Mouse (Mus musculus): ENCODE data around the gene Igsf9.

DNA sequence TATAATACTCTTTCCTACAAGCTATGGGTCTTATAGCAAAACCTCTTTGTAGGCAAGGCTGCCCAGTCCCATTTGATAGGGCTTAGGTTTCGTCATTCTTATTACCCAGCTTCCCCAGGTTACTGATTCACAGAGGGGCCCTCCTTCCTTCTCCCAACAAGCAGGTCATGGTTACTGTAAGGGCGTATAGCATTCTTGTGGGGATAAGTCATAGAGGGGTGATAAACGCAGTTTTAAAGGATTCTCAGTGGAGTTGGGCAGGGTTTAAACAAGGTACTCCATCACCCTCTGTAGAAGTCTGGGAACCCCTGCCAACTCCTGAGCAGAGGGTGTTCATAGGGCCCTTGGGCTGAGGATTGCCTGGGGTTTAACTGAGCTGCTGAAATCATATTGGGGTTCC lies 19.1 kb upstream of the Igsf9 start:
- TF ChIP-seq GATA1 (IDR thresholded peaks at IDR 0.05; ENCODE audit: borderline replicate concordance, low read length) (no peak), TAL1 (conservative IDR thresholded peaks at IDR 0.05; ENCODE audit: low read depth, low read length) (no peak), CTCF (IDR thresholded peaks at IDR 0.05; ENCODE audit: low read depth, low read length) (no peak), POLR2AphosphoS5 (IDR thresholded peaks at IDR 0.05; ENCODE audit: insufficient replicate concordance, low read depth, low read length) (no peak)

Measured in G1E (cell line).